Mouse (Mus musculus) ES-E14 (cell line): Measurements from ENCODE around the gene Strn3. TPM values are rescaled to one million over a fixed set of nuclear protein-coding genes. Genes with fewer than 3 reads are reported as not detected.

Source experiments
- DNase-seq: peaks from one replicate; pipeline ENCODE4 v3.0.0-alpha.2; 2013; ENCODE audit warnings: low read depth, low spot score
- H3K27ac ChIP-seq: 2 replicates; pipeline ENCODE4 v1.5.1; 2012; ENCODE audit warnings: low read depth, mild to moderate bottlenecking, low read length, moderate library complexity, mixed read lengths; ENCODE audit not compliant: poor library complexity, insufficient read depth, severe bottlenecking
- H3K36me3 ChIP-seq: 2 replicates; pipeline ENCODE4 v1.6.1; 2012; ENCODE audit warnings: mild to moderate bottlenecking, low read length, moderate library complexity, mixed read lengths; ENCODE audit not compliant: control insufficient read depth, poor library complexity, insufficient read depth, severe bottlenecking
- H3K4me1 ChIP-seq, 2 experiments: fragments of 150-350 bp in 1 of 2; sonication (generic) in 1 of 2; 2 replicates each; pipeline ENCODE4 v1.6.1; 2012; ENCODE audit warnings: low read length in 2 of 2, mild to moderate bottlenecking in 1 of 2, mixed read lengths in 1 of 2; ENCODE audit not compliant: control insufficient read depth in 2 of 2, insufficient read depth in 2 of 2, poor library complexity in 1 of 2
- H3K4me3 ChIP-seq, 2 experiments: fragments of 150-350 bp in 1 of 2; sonication (generic) in 1 of 2; 2 replicates each; pipeline ENCODE4 v1.5.1; 2012; ENCODE audit warnings: low read length in 2 of 2, low read depth in 1 of 2, mild to moderate bottlenecking in 1 of 2, mixed read lengths in 1 of 2; ENCODE audit not compliant: insufficient read depth in 1 of 2, poor library complexity in 1 of 2, severe bottlenecking in 1 of 2
- H3K9ac ChIP-seq: 2 replicates; pipeline ENCODE4 v1.6.1; 2012; ENCODE audit warnings: low read depth, mild to moderate bottlenecking, low read length, mixed read lengths; ENCODE audit not compliant: poor library complexity, insufficient read depth, severe bottlenecking
- H3K9me3 ChIP-seq: fragments of 150-350 bp; sonication (generic); 2 replicates; pipeline ENCODE4 v1.6.1; 2012; ENCODE audit warnings: low read depth, mild to moderate bottlenecking, low read length; ENCODE audit not compliant: control insufficient read depth, insufficient read depth
- CHD2 ChIP-seq: IDR thresholded peaks from 2 replicates; pipeline ENCODE4 v1.6.1; 2014; ENCODE audit warnings: mild to moderate bottlenecking, low read depth, low read length, inconsistent platforms
- HCFC1 ChIP-seq: IDR thresholded peaks from 2 replicates; pipeline ENCODE4 v1.6.1; 2012; ENCODE audit warnings: low read length, inconsistent platforms, borderline replicate concordance; ENCODE audit not compliant: insufficient read depth
- MAFK ChIP-seq: IDR thresholded peaks from 2 replicates; pipeline ENCODE4 v1.6.1; 2014; ENCODE audit warnings: mild to moderate bottlenecking, low read depth, low read length, inconsistent platforms; ENCODE audit not compliant: insufficient read depth
- ZC3H11A ChIP-seq: IDR thresholded peaks from 2 replicates; pipeline ENCODE4 v1.6.1; 2012; ENCODE audit warnings: low read depth, mild to moderate bottlenecking, inconsistent platforms, low read length, borderline replicate concordance
- ZNF384 ChIP-seq: IDR thresholded peaks from 2 replicates; pipeline ENCODE4 v1.6.1; 2012; ENCODE audit warnings: low read depth, low read length, inconsistent platforms
- in situ Hi-C, 2 experiments: fragments of 600-800 bp; cut with MboI; formaldehyde crosslinking; loops; one replicate each; pipeline ENCODE4 v1.15.1; 2025; ENCODE audit warnings: low sequenced_read_pairs in 2 of 2, inconsistent platforms in 1 of 2; ENCODE audit not compliant: unreplicated experiment in 2 of 2
- total RNA-seq: library from RNA; depleted of rRNA; stranded (reverse); fragments of 300-350 nt; gene quantifications from 2 replicates; pipeline ENCODE4 v1.2.3, GENCODE M21; 2012

Strn3 gene
- total RNA-seq, 1 experiment, result 76.0 TPM

DNA sequence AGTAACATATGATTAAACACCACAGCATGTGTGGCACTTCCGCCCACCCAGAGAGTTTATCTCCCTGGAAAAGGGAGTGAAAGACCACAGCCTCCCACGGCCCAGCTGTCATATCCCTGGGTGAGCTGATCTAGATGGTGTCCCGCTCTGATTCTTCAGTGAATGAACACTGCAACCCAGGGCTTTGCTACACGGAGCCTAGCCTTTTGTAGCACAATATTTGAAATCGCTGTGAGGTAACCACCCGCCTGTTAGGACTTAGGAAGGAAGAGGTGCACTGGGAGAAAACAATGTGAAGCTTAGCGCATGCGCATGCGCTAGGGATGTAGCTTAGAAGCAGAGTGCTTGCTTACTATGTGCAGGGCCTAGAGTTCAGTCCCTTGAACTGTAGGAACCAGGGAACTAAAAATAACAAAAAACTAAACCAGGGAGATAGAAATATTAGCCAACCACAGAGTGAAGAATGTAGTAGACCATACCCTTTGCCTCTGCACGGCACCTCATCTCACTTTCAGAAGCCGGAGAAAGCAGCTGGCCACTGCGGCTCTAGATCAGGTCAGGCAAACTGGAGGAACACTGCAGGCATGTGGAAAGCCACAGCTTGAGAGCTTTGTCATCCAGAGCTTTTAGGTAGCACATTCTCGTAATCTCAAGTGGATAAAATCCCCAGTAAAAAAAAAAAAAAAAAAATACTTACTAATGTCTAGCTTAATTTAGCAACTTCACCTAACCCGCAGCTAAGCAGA, 17.4 kb upstream of the Strn3 start:
- Histone ChIP-seq H3K27ac (no peak overlapping the region), H3K4me3 (no peak overlapping the region), H3K36me3 (no peaks in the 10 kb centered on the region), H3K4me1 (peaks cover 3 to 24% of the 10 kb centered on the region in 2 experiments; a peak in 3 of 4 replicates), H3K9ac (peak overlapping the region; percentile 40; the same call in 1 of the 2 replicates), H3K9me3 (no peaks in the 10 kb centered on the region)
- in situ Hi-C loops, result no loop called here
- TF ChIP-seq ZC3H11A (no peak), CHD2 (no peak), ZNF384 (no peak), HCFC1 (no peak), MAFK (no peak)
- no peak for DNase-seq

DNA sequence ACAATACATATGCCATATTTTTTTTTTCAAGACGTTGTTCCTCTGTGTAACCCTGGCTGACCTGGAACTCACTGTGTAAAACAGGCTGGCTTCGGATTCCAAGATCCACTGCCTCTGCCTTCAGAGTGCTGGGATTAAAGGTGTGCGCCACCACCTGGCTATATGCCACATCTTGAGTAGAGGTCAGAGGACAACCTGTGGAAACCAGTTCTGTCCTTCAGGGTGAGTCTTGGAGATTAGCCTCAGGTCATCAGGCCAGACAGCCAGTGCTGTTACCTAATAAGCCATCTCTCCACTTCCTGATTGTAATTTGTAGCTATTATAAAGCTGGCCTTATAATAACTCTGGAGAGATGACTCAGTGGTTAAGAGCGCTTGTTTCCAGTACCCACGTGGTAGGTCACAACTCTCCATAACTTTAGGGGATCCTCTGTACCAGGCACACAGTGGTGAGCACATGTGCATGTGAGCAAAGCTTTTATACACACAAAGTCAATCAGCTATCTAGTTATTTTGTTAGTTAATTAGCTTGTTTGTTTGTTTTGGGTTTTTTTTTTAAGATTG, 15.1 kb upstream of the Strn3 start:
- H3K36me3 ChIP-seq, result no peaks in the 10 kb centered on the region
- DNase-seq, result no peak
- TF ChIP-seq ZNF384, result no peak
- TF ChIP-seq HCFC1, result no peak
- no peak for TF ChIP-seq MAFK
- TF ChIP-seq ZC3H11A, result no peak
- no peak for TF ChIP-seq CHD2
- in situ Hi-C loops, result no loop called here
- H3K27ac ChIP-seq, result no peak overlapping the region
- peaks cover 3 to 30% of the 10 kb centered on the region in 2 experiments; a peak in 3 of 4 replicates for H3K4me1 ChIP-seq
- H3K4me3 ChIP-seq, result no peak overlapping the region
- no peaks in the 10 kb centered on the region for H3K9me3 ChIP-seq
- H3K9ac ChIP-seq, result no peak overlapping the region

- Histone ChIP-seq H3K27ac (no peak overlapping the region), H3K4me3 (no peak overlapping the region), H3K4me1 (peaks cover 3 to 30% of the 10 kb centered on the region in 2 experiments; a peak in 3 of 4 replicates), H3K36me3 (no peaks in the 10 kb centered on the region), H3K9me3 (no peaks in the 10 kb centered on the region), H3K9ac (no peak overlapping the region)
- TF ChIP-seq ZNF384, result no peak
- TF ChIP-seq CHD2, result no peak
- TF ChIP-seq HCFC1, result no peak
- TF ChIP-seq MAFK, result no peak
- TF ChIP-seq ZC3H11A, result no peak
- DNase-seq, result no peak
- in situ Hi-C loops, result no loop called here
These were observed 14.1 kb upstream of the Strn3 start for GRCm38 (mm10) chr12:51705778-51706177.

DNA sequence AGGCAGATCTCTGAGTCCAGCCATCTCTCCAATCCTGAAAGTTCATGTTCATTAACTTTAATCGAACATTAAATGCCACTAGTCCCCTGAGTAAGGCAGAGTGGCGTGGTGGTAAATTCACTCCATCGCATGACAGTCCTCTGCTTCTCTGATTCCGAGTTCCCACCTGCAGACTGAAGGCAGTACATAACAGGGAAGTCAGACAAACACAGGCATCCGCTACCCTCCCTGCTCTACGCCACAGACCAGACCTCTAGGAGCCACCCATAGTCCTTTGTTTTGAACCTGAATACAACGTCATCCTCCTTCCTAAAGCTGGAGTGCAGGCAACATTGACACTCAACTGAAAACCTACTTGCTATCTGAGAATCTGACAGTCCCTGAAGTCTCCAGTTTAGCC, 12.9 kb upstream of the Strn3 start:
- in situ Hi-C loops, result no loop called here
- TF ChIP-seq HCFC1 (no peak), ZC3H11A (no peak), CHD2 (no peak), MAFK (no peak), ZNF384 (no peak)
- H3K27ac ChIP-seq, result no peak overlapping the region

DNA sequence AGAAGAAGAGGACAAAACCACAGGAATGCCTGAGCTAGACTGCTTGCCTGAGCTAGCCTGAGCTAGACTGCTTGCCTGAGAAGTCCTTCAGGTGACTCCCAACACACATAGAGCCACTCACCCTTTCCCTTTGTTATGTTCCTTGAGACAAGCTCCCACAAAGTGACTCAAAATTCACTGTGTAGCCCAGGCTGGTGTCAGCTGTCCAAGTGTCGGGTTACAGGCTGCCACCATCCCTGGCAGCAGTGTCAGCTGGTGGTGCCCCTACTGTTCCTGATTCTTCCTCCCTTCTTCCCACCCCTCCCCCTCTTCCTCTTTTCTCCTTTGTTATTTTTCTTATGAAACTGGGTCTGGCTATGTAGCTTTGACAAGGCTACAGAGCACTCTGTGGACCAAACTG, 12.2 kb upstream of the Strn3 start:
- Histone ChIP-seq H3K27ac (no peak overlapping the region; the same call in 1 of the 2 replicates), H3K36me3 (no peaks in the 10 kb centered on the region), H3K9me3 (no peaks in the 10 kb centered on the region), H3K9ac (no peak overlapping the region), H3K4me3 (no peak overlapping the region), H3K4me1 (peaks cover 3 to 22% of the 10 kb centered on the region in 2 experiments; a peak in 3 of 4 replicates)
- TF ChIP-seq MAFK (no peak), CHD2 (no peak), ZNF384 (no peak), ZC3H11A (no peak), HCFC1 (no peak)
- in situ Hi-C loops, result no loop called here
- no peak for DNase-seq

More for the DNA sequence above, 12.9 kb upstream of the Strn3 start:
- DNase-seq, result no peak
- no peaks in the 10 kb centered on the region for H3K9me3 ChIP-seq
- H3K36me3 ChIP-seq, result no peaks in the 10 kb centered on the region
- H3K4me3 ChIP-seq, result peak overlapping the region in 1 of 2 experiments; percentile 16; a peak in 2 of 4 replicates
- H3K9ac ChIP-seq, result no peak overlapping the region
- peaks cover 3 to 26% of the 10 kb centered on the region in 2 experiments; a peak in 3 of 4 replicates for H3K4me1 ChIP-seq
